Mouse (Mus musculus): ENCODE measurements around the gene Spem2. TPM values are rescaled to one million over a fixed set of nuclear protein-coding genes. Genes with fewer than 3 reads are reported as not detected.

The Spem2 gene
- total RNA-seq, 2 experiments from 2014 or later = not detected

DNA sequence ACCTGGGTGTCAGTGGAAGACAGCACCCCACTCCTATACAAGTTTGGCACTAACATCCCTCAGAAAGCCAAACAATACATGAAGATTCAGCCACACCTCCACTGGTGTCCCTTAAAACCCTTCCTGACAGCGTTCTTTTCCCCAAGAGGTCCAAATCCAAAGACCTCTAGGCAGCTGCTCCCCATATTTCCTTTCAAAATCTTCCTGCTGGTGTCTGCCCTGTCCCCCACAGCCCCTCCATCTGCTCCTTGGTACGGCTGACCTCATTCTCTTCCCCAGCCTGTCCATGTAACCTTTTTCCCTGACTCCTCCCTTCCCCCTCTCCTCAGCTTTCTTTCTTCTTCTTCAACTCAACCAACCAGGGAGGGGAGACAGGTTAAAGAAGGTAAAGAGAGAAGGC, 5.2 kb upstream of the Spem2 start:
- no peak overlapping the region for H3K27ac ChIP-seq
- H3K4me3 ChIP-seq = no peak overlapping the region
- no peak for DNase-seq
- intact Hi-C loops (cut with DNase I) = no loop called here
- TF ChIP-seq CTCF (IDR thresholded peaks at IDR 0.05) = no peak

DNA sequence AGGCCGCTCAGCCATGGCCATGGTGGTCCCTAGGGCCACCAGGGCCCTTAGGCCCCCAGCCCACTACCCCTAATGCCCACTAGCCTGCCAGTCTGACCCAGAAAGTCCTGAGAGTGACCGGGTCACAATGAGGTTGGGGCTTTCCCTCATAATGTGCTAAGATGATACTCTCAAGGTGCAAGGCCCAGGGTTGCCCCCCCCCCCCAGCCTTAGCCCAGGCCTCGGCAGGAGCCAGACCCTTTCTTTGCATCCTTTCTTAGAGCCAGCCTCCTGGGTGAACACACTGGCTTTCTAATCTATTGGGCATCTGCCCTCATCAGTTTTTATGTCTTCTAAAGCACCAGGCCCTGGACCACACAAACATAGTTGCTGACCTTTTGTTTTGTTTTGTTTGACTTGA, 3.8 kb upstream of the Spem2 start, which contains the start of gene Spem1:
Spem1 (minus strand) TSS at position 101 of the 400 bp plus-strand sequence.
- H3K27ac ChIP-seq = no peak within 1 kb of the TSS
- intact Hi-C loops (cut with DNase I) = no loop called here
- no peak for TF ChIP-seq CTCF (IDR thresholded peaks at IDR 0.05)
- H3K4me3 ChIP-seq = no peak within 1 kb of the TSS
- DNase-seq = no peak

DNA sequence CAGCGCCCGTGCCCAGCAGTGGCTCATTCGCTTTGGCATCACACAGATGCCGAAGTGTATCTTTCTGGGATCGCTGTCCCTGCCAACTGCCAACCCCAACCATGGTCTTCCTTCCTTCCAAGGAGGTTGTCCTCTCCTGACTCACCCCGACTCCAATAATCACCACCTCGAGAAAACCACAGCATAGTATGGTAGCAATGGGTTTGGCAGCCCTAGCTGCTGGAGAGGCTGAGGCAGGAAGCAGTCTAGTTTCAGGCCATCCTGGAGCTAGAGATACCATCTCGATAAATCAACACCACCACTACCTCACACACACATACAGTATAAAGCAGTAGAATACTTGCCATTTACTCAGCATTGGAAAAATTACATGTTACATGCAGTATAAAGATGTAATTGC, 606 bp upstream of the Spem2 start:
- no peak for DNase-seq
- intact Hi-C loops (cut with DNase I) = no loop called here
- H3K27ac ChIP-seq = no peak overlapping the region
- no peak for TF ChIP-seq CTCF (IDR thresholded peaks at IDR 0.05)
- H3K4me3 ChIP-seq = no peak overlapping the region

- intact Hi-C loops (cut with DNase I) = no loop called here
- Histone ChIP-seq H3K27ac (no peak overlapping the region), H3K4me3 (no peak overlapping the region)
- DNase-seq = no peak
- TF ChIP-seq CTCF (IDR thresholded peaks at IDR 0.05) = no peak
Measured at GRCm38 (mm10) chr11:69816520-69816919, 1.7 kb downstream of the Spem2 start.

DNA sequence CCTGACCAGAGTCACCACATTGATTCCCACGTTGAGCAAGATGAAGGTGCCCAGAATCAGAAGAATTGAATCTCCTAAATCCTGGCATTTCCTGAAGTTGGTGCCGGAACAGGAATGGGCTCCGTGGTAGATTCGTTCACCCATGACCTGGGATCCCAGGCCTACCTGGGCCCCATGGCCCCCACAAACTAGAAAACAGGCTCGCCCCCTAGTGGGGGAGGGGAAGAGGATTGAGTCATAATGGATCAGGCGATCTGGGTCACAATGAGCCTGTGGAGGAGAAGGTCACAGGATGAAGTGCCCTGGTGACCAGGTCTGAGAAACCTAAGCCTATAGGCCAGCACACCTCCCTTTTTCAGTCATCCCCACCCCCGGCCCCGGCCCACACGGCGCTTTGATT, 3.1 kb downstream of the Spem2 start, which contains the start of gene Gm39566:
Gm39566 (minus strand) TSS at position 144 of the 400 bp plus-strand sequence.
- 0 out of 2 replicates have a peak, but pooled peaks have one; percentile 2 for TF ChIP-seq CTCF (IDR thresholded peaks at IDR 0.05)
- DNase-seq = no peak
- H3K4me3 ChIP-seq = no peak within 1 kb of the TSS
- no peak within 1 kb of the TSS for H3K27ac ChIP-seq
- intact Hi-C loops (cut with DNase I) = no loop called here

GRCm38 (mm10) chr11:69810280-69810679, 8.0 kb downstream of the Spem2 start:
- intact Hi-C loops (cut with DNase I) = no loop called here
- TF ChIP-seq CTCF (IDR thresholded peaks at IDR 0.05) = no peak
- no peak overlapping the region for H3K4me3 ChIP-seq
- H3K27ac ChIP-seq = no peak overlapping the region
- no peak for DNase-seq

- DNase-seq = no peak
- no peak overlapping the region for H3K4me3 ChIP-seq
- no peak overlapping the region for H3K27ac ChIP-seq
- no peak for TF ChIP-seq CTCF (IDR thresholded peaks at IDR 0.05)
- intact Hi-C loops (cut with DNase I) = no loop called here
Measured at GRCm38 (mm10) chr11:69807641-69808040, 10.6 kb downstream of the Spem2 start.

- intact Hi-C loops (cut with DNase I) = no loop called here
- Histone ChIP-seq H3K27ac (no peak overlapping the region), H3K4me3 (no peak overlapping the region)
- no peak for DNase-seq
- peak; percentile 26 for TF ChIP-seq CTCF (IDR thresholded peaks at IDR 0.05)
Measured at GRCm38 (mm10) chr11:69806378-69806777, 11.9 kb downstream of the Spem2 start.

DNA sequence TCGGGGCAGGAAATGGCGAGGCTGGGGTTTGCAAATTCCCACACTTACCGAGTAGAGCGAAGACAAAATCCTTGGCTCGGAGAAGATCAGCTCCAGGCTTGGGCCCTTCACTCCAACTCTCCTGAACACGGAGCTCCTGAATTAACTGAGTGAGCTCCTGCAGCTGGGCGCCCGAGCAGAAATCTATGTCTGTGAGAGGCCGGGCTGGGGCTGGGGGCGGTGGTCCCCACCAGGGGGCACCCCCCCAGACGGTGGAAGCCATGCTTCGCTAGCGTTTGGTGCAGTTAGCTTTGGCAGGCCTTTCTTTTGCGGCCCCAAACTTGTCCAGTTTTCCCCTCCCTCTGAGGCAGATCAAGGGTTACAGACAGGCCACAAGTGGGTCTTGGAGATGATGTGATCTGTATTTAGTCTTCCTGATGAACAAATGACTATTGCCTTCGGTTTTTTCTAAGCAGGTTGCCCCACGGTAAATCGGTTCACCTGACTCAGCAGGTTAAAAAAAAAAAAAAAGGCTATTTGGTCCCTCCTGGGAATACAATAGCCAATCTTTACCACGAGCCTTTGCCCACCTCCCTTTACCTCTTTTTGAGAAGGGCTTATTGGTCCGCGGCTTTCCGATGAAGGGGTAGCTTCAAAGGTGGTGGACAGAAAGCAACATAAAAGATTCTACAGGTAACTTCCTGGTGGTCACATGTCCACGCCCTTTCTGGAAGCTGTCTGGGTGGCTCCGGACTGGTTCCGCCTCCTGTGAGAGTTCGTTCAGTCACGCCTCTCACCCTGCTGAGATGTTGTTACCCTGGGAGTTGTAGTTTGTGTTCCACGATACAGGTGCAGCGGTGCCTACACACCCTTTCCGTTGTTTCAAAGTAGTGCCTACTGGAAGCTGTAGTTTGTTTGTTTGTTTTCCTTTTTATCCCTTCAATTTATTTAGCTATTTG, 13.0 kb downstream of the Spem2 start, which contains the start of gene Tmem102:
Tmem102 (minus strand) TSS at position 653 of the 938 bp plus-strand sequence.
- no peak within 1 kb of the TSS for H3K27ac ChIP-seq
- peak within 1 kb of the TSS; percentile 78 for H3K4me3 ChIP-seq
- intact Hi-C loops (cut with DNase I) = loop anchor here (2.0 to 5.0 kb wide), 3 partner anchors 32 to 123 kb away; partner anchors contain the start of genes Nlgn2 and Senp3

GRCm38 (mm10) chr11:69804652-69804940, 13.7 kb downstream of the Spem2 start:
- Histone ChIP-seq H3K27ac (no peak overlapping the region), H3K4me3 (peak overlapping the region; percentile 78)
- intact Hi-C loops (cut with DNase I) = loop anchor here (2.0 to 5.0 kb wide), 3 partner anchors 32 to 122 kb away; partner anchors contain the start of genes Nlgn2 and Senp3
- no peak for DNase-seq
- TF ChIP-seq CTCF (IDR thresholded peaks at IDR 0.05) = no peak

More for the DNA sequence above, 13.0 kb downstream of the Spem2 start, which contains the start of gene Tmem102:
- DNase-seq = no peak
- TF ChIP-seq CTCF (IDR thresholded peaks at IDR 0.05) = no peak

- TF ChIP-seq CTCF (IDR thresholded peaks at IDR 0.05) = peak; percentile 82
- peak overlapping the region; percentile 87 for H3K27ac ChIP-seq
- peak overlapping the region; percentile 78 for H3K4me3 ChIP-seq
- DNase-seq = peak; percentile 88
- intact Hi-C loops (cut with DNase I) = loop anchor here (2.0 to 5.0 kb wide), 4 partner anchors 33 to 122 kb away; partner anchors contain the start of genes Nlgn2, Polr2a and Senp3
Measured at GRCm38 (mm10) chr11:69803786-69804651, 14.2 kb downstream of the Spem2 start.

DNA sequence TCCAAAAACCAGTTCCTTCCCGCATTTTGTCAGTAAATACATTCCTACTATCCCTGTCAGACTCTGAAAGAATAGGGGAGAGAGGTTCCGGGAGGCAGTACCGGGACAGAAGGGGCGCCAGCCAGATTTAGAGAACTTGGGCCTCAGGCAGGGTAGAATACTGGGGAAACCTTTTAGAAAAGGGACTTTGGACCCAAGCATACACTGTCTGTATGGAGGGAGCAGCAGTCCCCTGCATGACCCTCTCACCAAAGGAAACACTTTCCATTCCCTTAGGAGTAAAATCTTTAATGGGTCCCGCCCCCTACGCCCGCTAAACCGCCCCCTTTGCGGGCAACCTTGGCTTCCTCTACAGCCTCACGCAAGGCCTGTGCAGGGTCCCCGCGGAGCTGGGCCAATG, 14.9 kb downstream of the Spem2 start:
- Histone ChIP-seq H3K4me3 (peak overlapping the region; percentile 78), H3K27ac (peak overlapping the region; percentile 87)
- intact Hi-C loops (cut with DNase I) = loop anchor here (2.0 to 5.0 kb wide), 2 partner anchors 45 to 121 kb away; partner anchors contain the start of genes Polr2a and Senp3
- no peak for DNase-seq
- TF ChIP-seq CTCF (IDR thresholded peaks at IDR 0.05) = no peak

Measured in gastrocnemius, adult 2 months (tissue).